Mouse (Mus musculus): ENCODE data around the gene Ier2. TPM values are rescaled to one million over a fixed set of nuclear protein-coding genes. Genes with fewer than 3 reads are reported as not detected.

Gene Ier2
- total RNA-seq, 2 experiments from 2014 or later: 10.9 to 17.6 TPM

Other genes starting within 250 kb of the Ier2 start
- gene Trmt1, start 23.5 kb upstream of the Ier2 start, total RNA-seq (2021): 10 to 100 TPM; 33.7 to 43.9 TPM
- 10 to 100 TPM; 38.2 to 39.1 TPM for gene Nacc1, start 25.0 kb upstream of the Ier2 start, total RNA-seq (2021)
- 1 to 10 TPM; 3.3 to 5.4 TPM for gene Lyl1, start 38.6 kb upstream of the Ier2 start, total RNA-seq (2021)
- 1 to 10 TPM; 2.2 to 2.8 TPM for gene G430095P16Rik, start 60.2 kb upstream of the Ier2 start, total RNA-seq (2021)
- 100 to 1,000 TPM; 598 to 734 TPM for gene Nfix, start 137.5 kb upstream of the Ier2 start, total RNA-seq (2021)
- gene Dand5, start 160.0 kb upstream of the Ier2 start, total RNA-seq (2021): 1 to 10 TPM; 5.8 to 7.3 TPM
- 10 to 100 TPM; 30.3 to 33.4 TPM for gene Gadd45gip1, start 168.7 kb upstream of the Ier2 start, total RNA-seq (2021)
- gene Rad23a, start 177.8 kb upstream of the Ier2 start, total RNA-seq (2021): 100 to 1,000 TPM; 124 to 130 TPM
- gene Calr, start 184.1 kb upstream of the Ier2 start, total RNA-seq (2021): 100 to 1,000 TPM; 234 to 286 TPM
- gene Farsa, start 194.1 kb upstream of the Ier2 start, total RNA-seq (2021): 10 to 100 TPM; 29.7 to 31.4 TPM
- gene Syce2, start 209.3 kb upstream of the Ier2 start, total RNA-seq (2021): 1 to 10 TPM; 4.7 to 5.2 TPM
- 10 to 100 TPM; 21.1 to 24.1 TPM for gene Gcdh, start 231.1 kb upstream of the Ier2 start, total RNA-seq (2021)
- gene Klf1, start 239.1 kb upstream of the Ier2 start, total RNA-seq (2021): under 1 TPM in 1 of 2 experiments, not detected in 1; 0.84 TPM
- gene Dnase2a, start 245.7 kb upstream of the Ier2 start, total RNA-seq (2021): 1 to 10 TPM; 5.7 to 6.2 TPM

All from gastrocnemius, postnatal 10 days (tissue).